Mouse (Mus musculus): ENCODE measurements at regions not wholly inside any gene's neighbourhood (a gene's known extent, or its start where the extent isn't known, plus 50 kb on each side); places are given as distances from the start of the nearest gene placed in this dataset.

DNA sequence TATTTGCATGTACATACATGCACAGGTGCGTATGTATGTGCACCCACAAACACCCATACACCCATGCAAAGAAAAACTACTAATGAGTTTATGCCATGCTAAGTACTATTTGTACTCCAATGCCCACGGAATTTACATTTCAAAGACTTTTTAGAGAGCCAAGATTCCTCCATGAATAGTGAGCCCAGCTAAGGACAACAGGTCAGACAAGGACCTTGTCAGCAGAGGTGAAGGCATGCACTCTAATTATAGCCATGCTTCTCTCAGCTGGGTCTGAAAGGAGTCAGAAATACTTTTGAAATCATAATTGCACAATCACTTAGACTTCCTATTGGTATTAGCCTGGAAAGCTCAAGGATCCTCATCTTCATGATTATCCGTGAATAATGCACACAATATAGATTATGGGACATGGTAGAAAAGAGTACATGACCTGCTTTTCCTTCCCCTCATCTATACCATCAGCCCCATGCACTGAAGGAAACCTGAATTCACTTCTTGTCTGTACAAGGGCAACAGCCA, 67.7 kb upstream of the Itprid2 start:
- no peak for TF ChIP-seq ZC3H11A (IDR thresholded peaks at IDR 0.05; ENCODE audit: borderline replicate concordance, low read depth, low read length)
- no peak for TF ChIP-seq CHD2 (IDR thresholded peaks at IDR 0.05; ENCODE audit: low read depth, low read length)
- TF ChIP-seq ZNF384 (IDR thresholded peaks at IDR 0.05; ENCODE audit: low read depth, low read length), result no peak
- no peak for TF ChIP-seq MAFK (IDR thresholded peaks at IDR 0.05; ENCODE audit: insufficient read depth, low read depth, low read length)
- TF ChIP-seq HCFC1 (IDR thresholded peaks at IDR 0.05; ENCODE audit: borderline replicate concordance, insufficient read depth, low read length), result no peak

Data from ES-E14 (cell line).